Mouse (Mus musculus) CH12.LX (cell line): Measurements from ENCODE around the gene Icos. TPM values are rescaled to one million over a fixed set of nuclear protein-coding genes. Genes with fewer than 3 reads are reported as not detected.

Experiments
- DNase-seq: peaks from one replicate; pipeline ENCODE4 v3.0.0-alpha.2; 2013; ENCODE audit errors: extremely low read depth
- H3K27ac ChIP-seq: 2 replicates; pipeline ENCODE4 v1.5.1; 2012; ENCODE audit warnings: low read depth, mild to moderate bottlenecking, control low read depth, moderate library complexity; ENCODE audit not compliant: insufficient read depth
- H3K27me3 ChIP-seq: replicated peaks from 2 replicates; pipeline ENCODE3; 2012; ENCODE audit warnings: inconsistent platforms
- H3K36me3 ChIP-seq, 2 experiments: replicated peaks in 1 of 2; 2 replicates each; pipeline versions ENCODE3 to v1.6.1; 2012; ENCODE audit warnings: inconsistent platforms in 1 of 2, low read length in 1 of 2, mild to moderate bottlenecking in 1 of 2, mixed read lengths in 1 of 2, moderate library complexity in 1 of 2; ENCODE audit not compliant: control insufficient read depth in 1 of 2, insufficient read depth in 1 of 2
- H3K4me1 ChIP-seq, 2 experiments: 2 replicates each; pipeline ENCODE4 v1.6.1; 2012; ENCODE audit warnings: inconsistent platforms in 1 of 2, moderate library complexity in 1 of 2; ENCODE audit not compliant: insufficient read depth in 2 of 2, control insufficient read depth in 1 of 2
- H3K4me2 ChIP-seq: 2 replicates; pipeline ENCODE4 v1.6.1; 2012; ENCODE audit warnings: low read depth, mild to moderate bottlenecking, control low read depth; ENCODE audit not compliant: poor library complexity, insufficient read depth, severe bottlenecking
- H3K4me3 ChIP-seq, 3 experiments: fragments of 150-350 bp in 1 of 3; sonication (generic) in 1 of 3; replicated peaks in 1 of 3; 2 replicates each; pipeline versions ENCODE3 to v1.5.1; 2011 to 2012; ENCODE audit warnings: low read depth in 2 of 3, low read length in 2 of 3, mild to moderate bottlenecking in 2 of 3, moderate library complexity in 2 of 3, control low read depth in 1 of 3, improper control_type of control experiment in 1 of 3, inconsistent platforms in 1 of 3, mixed read lengths in 1 of 3; ENCODE audit not compliant: poor library complexity in 1 of 3
- H3K79me2 ChIP-seq: replicated peaks from 2 replicates; pipeline ENCODE4 v1.6.1; 2012; ENCODE audit warnings: mild to moderate bottlenecking, moderate library complexity; ENCODE audit not compliant: control insufficient read depth, poor library complexity, insufficient read depth, severe bottlenecking; ENCODE audit errors: extremely low read depth
- H3K9ac ChIP-seq: 2 replicates; pipeline ENCODE4 v1.6.1; 2012; ENCODE audit warnings: low read depth, mild to moderate bottlenecking, control low read depth, moderate library complexity; ENCODE audit not compliant: insufficient read depth
- H3K9me3 ChIP-seq: replicated peaks from 2 replicates; pipeline ENCODE3; 2012; ENCODE audit warnings: low read length, inconsistent platforms, mixed read lengths
- CHD2 ChIP-seq: IDR thresholded peaks from 2 replicates; pipeline ENCODE4 v1.6.1; 2011; ENCODE audit warnings: low read length, improper control_type of control experiment
- CTCF ChIP-seq, 2 experiments: IDR thresholded peaks in 1 of 2; conservative IDR thresholded peaks in 1 of 2; 2 replicates each; pipeline ENCODE4 v1.5.1; 2011 to 2012; ENCODE audit warnings: low read depth in 2 of 2, low read length in 2 of 2, improper control_type of control experiment in 1 of 2, inconsistent platforms in 1 of 2, mild to moderate bottlenecking in 1 of 2, moderate library complexity in 1 of 2
- E2F4 ChIP-seq: IDR thresholded peaks from 2 replicates; pipeline ENCODE4 v1.6.1; 2011; ENCODE audit warnings: low read depth, low read length, improper control_type of control experiment; ENCODE audit not compliant: insufficient replicate concordance
- ELF1 ChIP-seq: IDR thresholded peaks from 2 replicates; pipeline ENCODE4 v1.6.1; 2014; ENCODE audit warnings: low read depth, mild to moderate bottlenecking, inconsistent platforms, low read length, improper control_type of control experiment
- EP300 ChIP-seq: IDR thresholded peaks from 2 replicates; pipeline ENCODE4 v1.6.1; 2011; ENCODE audit warnings: low read length, improper control_type of control experiment
- HCFC1 ChIP-seq: IDR thresholded peaks from 2 replicates; pipeline ENCODE4 v1.6.1; 2012; ENCODE audit warnings: low read depth, mild to moderate bottlenecking, inconsistent platforms, low read length, improper control_type of control experiment
- JUN ChIP-seq: IDR thresholded peaks from 2 replicates; pipeline ENCODE4 v1.6.1; 2011; ENCODE audit warnings: low read depth, mild to moderate bottlenecking, low read length, improper control_type of control experiment, moderate library complexity; ENCODE audit not compliant: insufficient read depth
- MAFK ChIP-seq: IDR thresholded peaks from 2 replicates; pipeline ENCODE4 v1.6.1; 2011; ENCODE audit warnings: low read length, improper control_type of control experiment; ENCODE audit not compliant: insufficient replicate concordance
- MAX ChIP-seq: IDR thresholded peaks from 2 replicates; pipeline ENCODE4 v1.6.1; 2011; ENCODE audit warnings: low read length, improper control_type of control experiment
- MEF2A ChIP-seq: IDR thresholded peaks from 2 replicates; pipeline ENCODE4 v1.6.1; 2014; ENCODE audit warnings: low read depth, mild to moderate bottlenecking, inconsistent platforms, low read length, improper control_type of control experiment, borderline replicate concordance
- MXI1 ChIP-seq: IDR thresholded peaks from 2 replicates; pipeline ENCODE4 v1.6.1; 2011; ENCODE audit warnings: mild to moderate bottlenecking, low read depth, low read length, improper control_type of control experiment
- NRF1 ChIP-seq: IDR thresholded peaks from 2 replicates; pipeline ENCODE4 v1.6.1; 2014; ENCODE audit warnings: low read depth, mild to moderate bottlenecking, inconsistent platforms, low read length, improper control_type of control experiment, moderate library complexity
- POLR2A ChIP-seq: IDR thresholded peaks from 2 replicates; pipeline ENCODE4 v1.6.1; 2011; ENCODE audit warnings: low read depth, mild to moderate bottlenecking, improper control_type of control experiment, low read length
- RAD21 ChIP-seq: IDR thresholded peaks from 2 replicates; pipeline ENCODE4 v1.6.1; 2011; ENCODE audit warnings: low read depth, mild to moderate bottlenecking, low read length, improper control_type of control experiment, moderate library complexity
- SMC3 ChIP-seq: IDR thresholded peaks from 2 replicates; pipeline ENCODE4 v1.6.1; 2011; ENCODE audit warnings: low read depth, low read length, improper control_type of control experiment
- TBP ChIP-seq: conservative IDR thresholded peaks from 2 replicates; pipeline ENCODE4 v1.6.1; 2011; ENCODE audit warnings: low read depth, low read length, improper control_type of control experiment
- UBTF ChIP-seq: IDR thresholded peaks from 2 replicates; pipeline ENCODE4 v1.6.1; 2012; ENCODE audit warnings: low read depth, mild to moderate bottlenecking, inconsistent platforms, low read length, improper control_type of control experiment, moderate library complexity
- USF1 ChIP-seq: IDR thresholded peaks from 2 replicates; pipeline ENCODE4 v1.6.1; 2014; ENCODE audit warnings: low read depth, mild to moderate bottlenecking, inconsistent platforms, low read length, improper control_type of control experiment
- USF2 ChIP-seq: conservative IDR thresholded peaks from 2 replicates; pipeline ENCODE4 v1.6.1; 2011; ENCODE audit warnings: low read depth, low read length, improper control_type of control experiment
- ZMIZ1 ChIP-seq: IDR thresholded peaks from 2 replicates; pipeline ENCODE4 v1.6.1; 2012; ENCODE audit warnings: low read depth, mild to moderate bottlenecking, inconsistent platforms, low read length, improper control_type of control experiment
- dilution Hi-C: fragments of 300-500 bp; cut with MboI; formaldehyde crosslinking; loops from 2 replicates; pipeline ENCODE4 v1.14.3; 2020; ENCODE audit warnings: low sequenced_read_pairs; ENCODE audit not compliant: extremely low pct_unique_long_range_greater_than_20kb, extremely low pct_ligation_motif_present
- in situ Hi-C: fragments of 300-500 bp; cut with MboI; formaldehyde crosslinking; loops from 3 replicates; pipeline ENCODE4 v1.14.3; 2019; ENCODE audit warnings: low sequenced_read_pairs, low pct_ligation_motif_present, low pct_unique_long_range_greater_than_20kb, mixed read lengths
- polyA plus RNA-seq: library from polyadenylated mRNA; unstranded; fragments of >175 nt; gene quantifications from 2 replicates; pipeline ENCODE4 v1.2.1, GENCODE M21; 2012; ENCODE audit warnings: low read depth; ENCODE audit not compliant: insufficient read length
- total RNA-seq, 2 experiments: library from RNA; depleted of rRNA; stranded (reverse); fragments of 300-350 nt in 1 of 2; fragments of >200 nt in 1 of 2; gene quantifications; 2 replicates each; pipeline ENCODE4 v1.2.3; 2012 to 2014

Icos gene
- total and polyA plus RNA-seq, 3 experiments = 0.08 TPM; not detected in 2

GRCm38 (mm10) chr1:61042842-61043241 lies 65.1 kb downstream of the Icos start:
- dilution Hi-C loops (no loop called here), in situ Hi-C loops (no loop called here)
- Histone ChIP-seq H3K4me1 (no peaks in the 10 kb centered on the region), H3K27me3 (no peaks in the 10 kb centered on the region), H3K36me3 (no peaks in the 10 kb centered on the region), H3K9ac (no peak overlapping the region), H3K4me2 (no peak overlapping the region), H3K9me3 (no peaks in the 10 kb centered on the region), H3K4me3 (no peak overlapping the region), H3K79me2 (no peaks in the 10 kb centered on the region), H3K27ac (no peak overlapping the region)
- DNase-seq = no peak
- TF ChIP-seq USF2 = no peak
- no peak for TF ChIP-seq ELF1
- TF ChIP-seq ZMIZ1 = no peak
- no peak for TF ChIP-seq TBP
- TF ChIP-seq HCFC1 = no peak

DNA sequence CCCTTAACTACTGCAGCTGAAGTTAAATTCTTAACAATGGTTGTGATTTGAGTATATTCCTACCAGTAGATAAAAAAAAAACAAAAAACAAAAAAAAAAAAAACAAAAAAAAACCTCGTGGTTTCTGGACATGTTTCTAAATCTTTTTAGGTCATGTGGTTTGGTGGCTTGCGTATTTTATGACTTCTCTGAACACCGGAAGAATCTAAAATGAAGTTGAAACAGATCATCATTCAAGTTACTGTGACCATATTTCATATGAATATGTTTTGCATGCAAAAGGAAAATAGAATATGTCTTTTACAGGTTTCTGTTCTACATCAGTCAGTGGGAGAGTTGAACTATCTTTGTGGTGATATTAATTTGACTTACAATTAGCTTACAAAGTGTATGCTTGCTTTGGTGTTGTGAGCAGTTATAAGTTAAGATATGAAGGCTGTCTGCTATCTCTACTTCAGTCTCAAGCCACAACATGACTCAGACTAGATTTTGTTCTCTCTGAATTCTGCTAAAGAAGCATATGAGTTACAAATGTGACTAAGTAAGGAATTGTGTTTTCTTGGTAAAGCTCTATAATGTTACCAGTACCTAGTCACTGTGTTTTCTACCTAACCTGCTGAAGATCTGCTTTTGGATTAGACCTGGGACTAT lies 68.5 kb downstream of the Icos start:
- dilution Hi-C loops (no loop called here), in situ Hi-C loops (no loop called here)
- H3K4me3 ChIP-seq = no peak overlapping the region
- no peaks in the 10 kb centered on the region for H3K36me3 ChIP-seq
- H3K27me3 ChIP-seq = no peaks in the 10 kb centered on the region
- no peak overlapping the region for H3K4me2 ChIP-seq
- no peaks in the 10 kb centered on the region for H3K9me3 ChIP-seq
- no peaks in the 10 kb centered on the region for H3K79me2 ChIP-seq
- H3K9ac ChIP-seq = no peak overlapping the region
- H3K27ac ChIP-seq = no peak overlapping the region
- no peak for DNase-seq
- TF ChIP-seq HCFC1 = no peak
- TF ChIP-seq POLR2A = no peak
- TF ChIP-seq MXI1 = no peak
- no peak for TF ChIP-seq NRF1
- no peak for TF ChIP-seq MEF2A
- no peak for TF ChIP-seq UBTF
- no peak for TF ChIP-seq CTCF (conservative IDR thresholded peaks at IDR 0.05 in 1 of 2, IDR thresholded peaks at IDR 0.05 in 1 of 2; ENCODE audit: low read depth in 2 of 2, low read length in 2 of 2)
- TF ChIP-seq MAFK = no peak
- no peaks in the 10 kb centered on the region for H3K4me1 ChIP-seq

DNA sequence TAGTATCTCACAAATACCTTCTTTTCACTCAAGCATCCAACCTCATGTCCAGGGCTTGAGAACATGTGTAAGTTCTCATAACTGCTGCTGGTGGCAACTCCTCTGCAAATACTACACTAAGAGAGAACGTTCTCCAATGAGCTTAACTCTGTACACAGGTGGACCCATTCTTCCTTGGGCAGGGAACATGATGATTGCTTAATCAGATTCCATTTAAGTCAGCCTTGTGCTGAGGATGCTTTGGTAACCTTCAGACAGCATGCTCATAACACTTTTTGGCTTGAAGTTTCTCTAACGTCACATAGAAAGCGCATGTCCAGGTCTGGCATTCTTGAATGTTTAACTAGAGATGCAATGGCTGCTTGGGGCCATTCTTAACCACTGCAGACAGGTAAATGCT lies 69.6 kb downstream of the Icos start:
- in situ Hi-C loops (no loop called here), dilution Hi-C loops (no loop called here)
- H3K79me2 ChIP-seq = no peaks in the 10 kb centered on the region
- no peak overlapping the region for H3K4me3 ChIP-seq
- no peak for DNase-seq
- TF ChIP-seq POLR2A (no peak), CHD2 (no peak), JUN (no peak), E2F4 (no peak), RAD21 (no peak), MAX (no peak), UBTF (no peak), MEF2A (no peak), USF1 (no peak), EP300 (no peak), SMC3 (no peak)
- no peak overlapping the region for H3K9ac ChIP-seq
- no peaks in the 10 kb centered on the region for H3K36me3 ChIP-seq
- no peaks in the 10 kb centered on the region for H3K27me3 ChIP-seq
- no peak overlapping the region for H3K4me2 ChIP-seq
- no peaks in the 10 kb centered on the region for H3K4me1 ChIP-seq
- no peak overlapping the region for H3K27ac ChIP-seq
- H3K9me3 ChIP-seq = no peaks in the 10 kb centered on the region
